Mouse (Mus musculus): ENCODE measurements around the gene Olfr522.
A peak's percentile ranks its signal among the peaks of the same experiment; 100 is the strongest.

Gene Olfr522

DNA sequence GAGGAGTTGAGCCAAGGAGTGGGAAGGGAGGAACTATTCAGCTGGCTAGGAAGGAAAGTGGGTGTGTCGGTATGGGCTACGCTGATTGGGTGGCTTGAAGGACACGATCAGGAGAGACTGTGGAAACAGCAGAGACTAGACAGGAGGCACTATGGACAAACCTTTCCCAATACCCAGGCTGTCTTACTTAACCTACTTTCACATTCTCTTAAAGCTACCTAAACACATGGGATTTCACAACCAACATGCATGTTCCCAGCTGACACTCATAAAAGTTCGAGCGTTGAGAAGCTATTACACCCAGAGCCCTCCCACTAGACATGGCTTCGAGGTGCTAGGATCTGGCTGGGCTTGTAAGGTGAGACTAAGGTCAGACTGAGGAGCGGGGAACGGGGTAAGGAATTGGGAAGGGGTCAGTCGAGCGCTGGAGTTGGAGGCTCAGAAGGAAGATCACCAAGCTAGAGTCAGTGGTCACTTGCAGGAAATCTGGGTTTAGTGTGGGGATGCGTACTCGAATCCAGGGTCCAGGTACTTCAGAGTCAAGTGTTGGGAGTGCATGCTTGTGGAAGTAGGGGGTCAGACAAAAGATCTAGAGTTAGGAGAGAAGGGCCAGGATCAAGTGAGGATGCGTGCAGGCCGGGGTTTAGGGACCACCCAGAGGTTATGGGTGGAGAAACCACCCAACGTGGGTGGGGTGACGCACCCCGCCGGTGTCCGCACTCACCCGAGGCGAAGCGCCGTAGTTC lies 48.8 kb downstream of the Olfr522 start, which contains the start of gene Paox:
Gene Paox, plus strand, starts transcription at position 217 of the 746 bp plus-strand sequence.
- DNase-seq (ENCODE audit: low spot score): peak; percentile 62

DNA sequence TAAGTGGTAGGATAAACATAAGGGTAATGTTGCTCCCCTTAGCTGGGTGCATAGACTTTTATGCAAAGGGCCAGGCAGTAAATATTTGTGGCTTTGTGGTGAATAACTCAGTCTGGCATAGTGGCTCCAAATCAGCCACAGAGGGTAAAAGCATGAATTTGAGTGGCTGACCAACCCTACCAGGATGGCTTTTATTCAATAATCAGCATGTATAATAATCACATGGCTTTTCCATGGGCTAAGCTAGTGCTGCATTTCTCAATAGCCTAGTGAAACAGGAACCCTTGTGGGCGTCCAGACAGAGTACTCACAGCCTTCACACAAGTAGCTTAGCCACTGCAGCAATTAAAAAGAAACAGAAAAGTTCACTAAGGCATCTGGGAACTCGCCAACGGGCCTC lies 52.6 kb downstream of the Olfr522 start:
- no peak for DNase-seq (ENCODE audit: low spot score)
